Mouse (Mus musculus): ENCODE results near the gene Ccdc6. TPM values are rescaled to one million over a fixed set of nuclear protein-coding genes. Genes with fewer than 3 reads are reported as not detected.
A peak's percentile ranks its signal among the peaks of the same experiment; 100 is the strongest.

Gene Ccdc6
- polyA plus RNA-seq, 1 experiment from 2014 or later: 8.9 TPM

GRCm38 (mm10) chr10:70152190-70152743, 55.3 kb downstream of the Ccdc6 start:
- Histone ChIP-seq H3K27me3 (no peaks in the 10 kb centered on the region), H3K27ac (no peak overlapping the region), H3K9me3 (replicated peaks) (no peaks in the 10 kb centered on the region), H3K9ac (no peak overlapping the region), H3K4me1 (replicated peaks) (peaks cover 17% of the 10 kb centered on the region; the same call in 1 of the 2 replicates), H3K4me3 (replicated peaks) (no peak overlapping the region), H3K36me3 (peaks cover 73% of the 10 kb centered on the region), H3K4me2 (no peak overlapping the region)
- WGBS (ENCODE audit: insufficient replicate concordance): 57% methylated on average over 12 of the region's 12 CpGs
- no peak for DNase-seq
- no peak for ATAC-seq (ENCODE audit: low read depth)

- no peaks in the 10 kb centered on the region for H3K9me3 ChIP-seq (replicated peaks)
- no peak for DNase-seq
- H3K4me2 ChIP-seq: no peak overlapping the region
- H3K27me3 ChIP-seq: no peaks in the 10 kb centered on the region
- WGBS (ENCODE audit: insufficient replicate concordance): 90% methylated on average over 16 of the region's 16 CpGs
- no peak overlapping the region for H3K27ac ChIP-seq
- H3K9ac ChIP-seq: no peak overlapping the region
- no peak overlapping the region for H3K4me3 ChIP-seq (replicated peaks)
- H3K36me3 ChIP-seq: peaks cover 82% of the 10 kb centered on the region
- ATAC-seq (ENCODE audit: low read depth): no peak
- H3K4me1 ChIP-seq (replicated peaks): peaks cover 13% of the 10 kb centered on the region; the same call in 1 of the 2 replicates
Measured at GRCm38 (mm10) chr10:70153810-70154209, 56.9 kb downstream of the Ccdc6 start.

GRCm38 (mm10) chr10:70156431-70157165, 59.7 kb downstream of the Ccdc6 start:
- DNase-seq (peak; percentile 13), ATAC-seq (ENCODE audit: low read depth) (peak; percentile 23)
- Histone ChIP-seq H3K4me1 (replicated peaks) (no peaks in the 10 kb centered on the region), H3K4me2 (no peak overlapping the region), H3K9me3 (replicated peaks) (no peaks in the 10 kb centered on the region), H3K36me3 (peaks cover 76% of the 10 kb centered on the region), H3K27me3 (no peaks in the 10 kb centered on the region), H3K9ac (no peak overlapping the region), H3K27ac (no peak overlapping the region), H3K4me3 (replicated peaks) (no peak overlapping the region)
- WGBS (ENCODE audit: insufficient replicate concordance): 64% methylated on average over 3 of the region's 3 CpGs

- Histone ChIP-seq H3K27ac (no peak overlapping the region), H3K4me1 (replicated peaks) (no peaks in the 10 kb centered on the region), H3K27me3 (no peaks in the 10 kb centered on the region), H3K36me3 (peaks cover 63% of the 10 kb centered on the region), H3K4me2 (no peak overlapping the region), H3K9ac (no peak overlapping the region), H3K9me3 (replicated peaks) (no peaks in the 10 kb centered on the region), H3K4me3 (replicated peaks) (no peak overlapping the region)
- DNase-seq: no peak
- no peak for ATAC-seq (ENCODE audit: low read depth)
- 84% methylated on average over 12 of the region's 12 CpGs for WGBS (ENCODE audit: insufficient replicate concordance)
Measured at GRCm38 (mm10) chr10:70159651-70160320, 62.9 kb downstream of the Ccdc6 start.

GRCm38 (mm10) chr10:70160811-70161210, 63.9 kb downstream of the Ccdc6 start:
- Histone ChIP-seq H3K36me3 (peaks cover 58% of the 10 kb centered on the region), H3K4me2 (no peak overlapping the region), H3K9me3 (replicated peaks) (no peaks in the 10 kb centered on the region), H3K4me3 (replicated peaks) (no peak overlapping the region), H3K4me1 (replicated peaks) (no peaks in the 10 kb centered on the region), H3K27ac (no peak overlapping the region), H3K9ac (no peak overlapping the region), H3K27me3 (no peaks in the 10 kb centered on the region)
- DNase-seq (no peak), ATAC-seq (ENCODE audit: low read depth) (no peak)
- 89% methylated on average over 12 of the region's 12 CpGs for WGBS (ENCODE audit: insufficient replicate concordance)

GRCm38 (mm10) chr10:70161504-70161903, 64.6 kb downstream of the Ccdc6 start:
- ATAC-seq (ENCODE audit: low read depth): no peak
- no peak for DNase-seq
- Histone ChIP-seq H3K4me1 (replicated peaks) (no peaks in the 10 kb centered on the region), H3K9ac (no peak overlapping the region), H3K4me3 (replicated peaks) (no peak overlapping the region), H3K27ac (no peak overlapping the region), H3K9me3 (replicated peaks) (no peaks in the 10 kb centered on the region), H3K36me3 (peaks cover 56% of the 10 kb centered on the region), H3K27me3 (no peaks in the 10 kb centered on the region), H3K4me2 (no peak overlapping the region)
- WGBS (ENCODE audit: insufficient replicate concordance): 87% methylated on average over 14 of the region's 14 CpGs

GRCm38 (mm10) chr10:70163681-70164080, 66.8 kb downstream of the Ccdc6 start:
- no peak for DNase-seq
- Histone ChIP-seq H3K36me3 (peaks cover 55% of the 10 kb centered on the region), H3K4me2 (no peak overlapping the region), H3K9ac (no peak overlapping the region), H3K9me3 (replicated peaks) (no peaks in the 10 kb centered on the region), H3K4me1 (replicated peaks) (no peaks in the 10 kb centered on the region), H3K27me3 (no peaks in the 10 kb centered on the region), H3K27ac (no peak overlapping the region), H3K4me3 (replicated peaks) (no peak overlapping the region)
- WGBS (ENCODE audit: insufficient replicate concordance): 74% methylated on average over 5 of the region's 5 CpGs
- ATAC-seq (ENCODE audit: low read depth): no peak

- no peaks in the 10 kb centered on the region for H3K4me1 ChIP-seq (replicated peaks)
- ATAC-seq (ENCODE audit: low read depth) (no peak), DNase-seq (no peak)
- H3K9ac ChIP-seq: no peak overlapping the region
- no peak overlapping the region for H3K4me2 ChIP-seq
- no peak overlapping the region for H3K27ac ChIP-seq
- WGBS (ENCODE audit: insufficient replicate concordance): 77% methylated on average over 6 of the region's 6 CpGs
- peaks cover 62% of the 10 kb centered on the region for H3K36me3 ChIP-seq
- H3K9me3 ChIP-seq (replicated peaks): no peaks in the 10 kb centered on the region
- no peaks in the 10 kb centered on the region for H3K27me3 ChIP-seq
- H3K4me3 ChIP-seq (replicated peaks): no peak overlapping the region
Measured at GRCm38 (mm10) chr10:70165877-70166276, 69.0 kb downstream of the Ccdc6 start.

- Histone ChIP-seq H3K4me2 (no peak overlapping the region), H3K36me3 (peaks cover 68% of the 10 kb centered on the region), H3K9me3 (replicated peaks) (no peaks in the 10 kb centered on the region), H3K9ac (no peak overlapping the region), H3K4me1 (replicated peaks) (no peaks in the 10 kb centered on the region), H3K27ac (no peak overlapping the region), H3K4me3 (replicated peaks) (no peak overlapping the region), H3K27me3 (no peaks in the 10 kb centered on the region)
- ATAC-seq (ENCODE audit: low read depth) (no peak), DNase-seq (no peak)
- 88% methylated on average over 5 of the region's 5 CpGs for WGBS (ENCODE audit: insufficient replicate concordance)
Measured at GRCm38 (mm10) chr10:70166427-70166826, 69.5 kb downstream of the Ccdc6 start.

- Histone ChIP-seq H3K4me3 (replicated peaks) (no peak overlapping the region), H3K9ac (no peak overlapping the region), H3K4me2 (no peak overlapping the region), H3K4me1 (replicated peaks) (no peaks in the 10 kb centered on the region), H3K27me3 (no peaks in the 10 kb centered on the region), H3K27ac (no peak overlapping the region), H3K36me3 (peaks cover 65% of the 10 kb centered on the region), H3K9me3 (replicated peaks) (no peaks in the 10 kb centered on the region)
- ATAC-seq (ENCODE audit: low read depth) (no peak), DNase-seq (no peak)
- 59% methylated on average over 11 of the region's 11 CpGs for WGBS (ENCODE audit: insufficient replicate concordance)
Measured at GRCm38 (mm10) chr10:70167625-70168024, 70.7 kb downstream of the Ccdc6 start.

GRCm38 (mm10) chr10:70168396-70168795, 71.5 kb downstream of the Ccdc6 start:
- peak; percentile 56 for ATAC-seq (ENCODE audit: low read depth)
- Histone ChIP-seq H3K27ac (no peak overlapping the region), H3K9me3 (replicated peaks) (no peaks in the 10 kb centered on the region), H3K4me2 (no peak overlapping the region), H3K27me3 (no peaks in the 10 kb centered on the region), H3K9ac (no peak overlapping the region), H3K4me3 (replicated peaks) (no peak overlapping the region), H3K4me1 (replicated peaks) (no peaks in the 10 kb centered on the region), H3K36me3 (peaks cover 65% of the 10 kb centered on the region)
- WGBS (ENCODE audit: insufficient replicate concordance): 74% methylated on average over 13 of the region's 13 CpGs
- DNase-seq: no peak
